Mouse (Mus musculus) layer of hippocampus, adult 18-20 months (tissue): ENCODE measurements around the gene Cemip2. TPM values are rescaled to one million over a fixed set of nuclear protein-coding genes. Genes with fewer than 3 reads are reported as not detected.

Experiments used
- DNase-seq, 2 experiments: peaks; one replicate each; pipeline ENCODE4 v3.0.0; 2022; ENCODE audit warnings: low spot score in 2 of 2
- long read RNA-seq: library from polyadenylated mRNA; stranded (forward); transcript quantifications from one replicate; pipeline ENCODE4 v2.0.0, GENCODE M21; 2021
- total RNA-seq, 2 experiments: library from RNA; stranded (reverse); gene quantifications; 2 replicates each; pipeline ENCODE4 v1.2.3; 2021

The Cemip2 gene
- total RNA-seq: 10 to 100 TPM; 10.3 to 11.0 TPM
- long read RNA-seq, full-length matches to known transcripts: 1 of 1 reads
- long read RNA-seq, partial matches to known transcripts: 0 of 1 reads
- long read RNA-seq, other reads (novel, unspliced or antisense): 0 of 1 reads

- DNase-seq: peak; percentile 91 to 96
Measured at GRCm38 (mm10) chr19:21778147-21778917, at the start of gene Cemip2. Gene Cemip2, plus strand, starts transcription at chr19:21778342.

- DNase-seq: no peak
Measured at GRCm38 (mm10) chr19:21728342-21728741, 49.8 kb upstream of the Cemip2 start.

GRCm38 (mm10) chr19:21731887-21732286 is 46.3 kb upstream of the Cemip2 start:
- DNase-seq: no peak

GRCm38 (mm10) chr19:21733176-21733575 is 45.0 kb upstream of the Cemip2 start:
- DNase-seq: no peak

GRCm38 (mm10) chr19:21734112-21734511 is 44.0 kb upstream of the Cemip2 start:
- DNase-seq: peak in 1 of 2 experiments; percentile 72

GRCm38 (mm10) chr19:21737446-21737845 is 40.7 kb upstream of the Cemip2 start:
- no peak for DNase-seq

GRCm38 (mm10) chr19:21737881-21738590 is 40.1 kb upstream of the Cemip2 start:
- DNase-seq: no peak

- DNase-seq: peak in 1 of 2 experiments; percentile 39
Measured at GRCm38 (mm10) chr19:21738591-21739280, 39.4 kb upstream of the Cemip2 start.

GRCm38 (mm10) chr19:21742138-21742537 is 36.0 kb upstream of the Cemip2 start:
- DNase-seq: peak; percentile 69 to 87

GRCm38 (mm10) chr19:21745586-21745985 is 32.6 kb upstream of the Cemip2 start:
- DNase-seq: no peak

- peak; percentile 48 to 77 for DNase-seq
Measured at GRCm38 (mm10) chr19:21747356-21747755, 30.8 kb upstream of the Cemip2 start.

GRCm38 (mm10) chr19:21750154-21750553 is 28.0 kb upstream of the Cemip2 start:
- no peak for DNase-seq

GRCm38 (mm10) chr19:21761676-21762075 is 16.5 kb upstream of the Cemip2 start:
- no peak for DNase-seq

- no peak for DNase-seq
Measured at GRCm38 (mm10) chr19:21764013-21764412, 14.1 kb upstream of the Cemip2 start.

GRCm38 (mm10) chr19:21764738-21765137 is 13.4 kb upstream of the Cemip2 start:
- DNase-seq: peak; percentile 59 to 86

- DNase-seq: no peak
Measured at GRCm38 (mm10) chr19:21767500-21768045, 10.6 kb upstream of the Cemip2 start.

GRCm38 (mm10) chr19:21769796-21770195 is 8.3 kb upstream of the Cemip2 start:
- no peak for DNase-seq

GRCm38 (mm10) chr19:21771586-21771985 is 6.6 kb upstream of the Cemip2 start:
- DNase-seq: no peak

GRCm38 (mm10) chr19:21773621-21774020 is 4.5 kb upstream of the Cemip2 start:
- DNase-seq: no peak

GRCm38 (mm10) chr19:21775629-21776028 is 2.5 kb upstream of the Cemip2 start:
- DNase-seq: no peak

GRCm38 (mm10) chr19:21776671-21777070 is 1.5 kb upstream of the Cemip2 start:
- DNase-seq: no peak
